Mouse (Mus musculus): ENCODE results near the gene Prss42.
"Not testable (repeated sequence)": the region's sequence is repeated elsewhere in the genome, so short reads cannot be mapped to it uniquely, and the experiment has no call there.

Gene Prss42

GRCm38 (mm10) chr9:110797013-110797412, 953 bp upstream of the Prss42 start:
- no peak for DNase-seq

- DNase-seq = no peak
Measured at GRCm38 (mm10) chr9:110800834-110801479, 3.0 kb downstream of the Prss42 start.

- DNase-seq = no peak
Measured at GRCm38 (mm10) chr9:110803294-110803693, 5.3 kb downstream of the Prss42 start.

- DNase-seq = no peak
Measured at GRCm38 (mm10) chr9:110810051-110810450, 12.1 kb downstream of the Prss42 start.

GRCm38 (mm10) chr9:110813789-110814188, 15.8 kb downstream of the Prss42 start, which contains the start of gene Prss44:
Prss44 (plus strand) TSS chr9:110813994.
- DNase-seq = no peak

GRCm38 (mm10) chr9:110820546-110820945, 22.6 kb downstream of the Prss42 start:
- not testable (repeated sequence) for DNase-seq

- no peak for DNase-seq
Measured at GRCm38 (mm10) chr9:110821436-110821835, 23.5 kb downstream of the Prss42 start.

- DNase-seq = no peak
Measured at GRCm38 (mm10) chr9:110825426-110825825, 27.5 kb downstream of the Prss42 start.

- no peak for DNase-seq
Measured at GRCm38 (mm10) chr9:110825832-110826231, 27.9 kb downstream of the Prss42 start.

- no peak for DNase-seq
Measured at GRCm38 (mm10) chr9:110826390-110826789, 28.4 kb downstream of the Prss42 start, which contains the start of gene Prss43. Prss43 (plus strand) TSS chr9:110826690.

- DNase-seq = no peak
Measured at GRCm38 (mm10) chr9:110833021-110833420, 35.1 kb downstream of the Prss42 start.

GRCm38 (mm10) chr9:110834411-110834810, 36.4 kb downstream of the Prss42 start, which contains the start of gene Prss45:
Prss45 (plus strand) TSS chr9:110834588.
- no peak for DNase-seq

- DNase-seq = no peak
Measured at GRCm38 (mm10) chr9:110834961-110835360, 37.0 kb downstream of the Prss42 start.

GRCm38 (mm10) chr9:110836112-110836511, 38.1 kb downstream of the Prss42 start:
- peak; percentile 3 for DNase-seq

- DNase-seq = no peak
Measured at GRCm38 (mm10) chr9:110840905-110841304, 42.9 kb downstream of the Prss42 start.

- no peak for DNase-seq
Measured at GRCm38 (mm10) chr9:110841438-110841837, 43.5 kb downstream of the Prss42 start.

- no peak for DNase-seq
Measured at GRCm38 (mm10) chr9:110844206-110844605, 46.2 kb downstream of the Prss42 start, which contains the start of gene Prss46. Prss46 (plus strand) TSS chr9:110844506.

- DNase-seq = no peak
Measured at GRCm38 (mm10) chr9:110849162-110849561, 51.2 kb downstream of the Prss42 start.
